Mouse (Mus musculus): ENCODE measurements around the gene Gm15155.

Gm15155 gene

GRCm38 (mm10) chrX:155624341-155624841 is at the start of gene Gm15155:
TSS of gene Gm15155 (plus strand) at chrX:155624741.
- ATAC-seq (ENCODE audit: insufficient number of reproducible peaks, low FRiP score, low TSS enrichment), result peak; percentile 50

- ATAC-seq (ENCODE audit: insufficient number of reproducible peaks, low FRiP score, low TSS enrichment), result no peak
These were observed 44.8 kb upstream of the Gm15155 start for GRCm38 (mm10) chrX:155579791-155580190.

- no peak for ATAC-seq (ENCODE audit: insufficient number of reproducible peaks, low FRiP score, low TSS enrichment)
These were observed 40.0 kb upstream of the Gm15155 start for GRCm38 (mm10) chrX:155584586-155584985.

- peak; percentile 93 for ATAC-seq (ENCODE audit: insufficient number of reproducible peaks, low FRiP score, low TSS enrichment)
These were observed 33.1 kb upstream of the Gm15155 start for GRCm38 (mm10) chrX:155591490-155591889.

- ATAC-seq (ENCODE audit: insufficient number of reproducible peaks, low FRiP score, low TSS enrichment), result no peak
These were observed 32.1 kb upstream of the Gm15155 start for GRCm38 (mm10) chrX:155592467-155592866.

- ATAC-seq (ENCODE audit: insufficient number of reproducible peaks, low FRiP score, low TSS enrichment), result no peak
These were observed 29.9 kb upstream of the Gm15155 start for GRCm38 (mm10) chrX:155594685-155595084.

GRCm38 (mm10) chrX:155596390-155596789 is 28.2 kb upstream of the Gm15155 start:
- no peak for ATAC-seq (ENCODE audit: insufficient number of reproducible peaks, low FRiP score, low TSS enrichment)

GRCm38 (mm10) chrX:155601196-155601595 is 23.3 kb upstream of the Gm15155 start:
- ATAC-seq (ENCODE audit: insufficient number of reproducible peaks, low FRiP score, low TSS enrichment), result no peak

- ATAC-seq (ENCODE audit: insufficient number of reproducible peaks, low FRiP score, low TSS enrichment), result peak; percentile 41; the same call in 1 of the 2 replicates
These were observed 2.0 kb upstream of the Gm15155 start for GRCm38 (mm10) chrX:155622527-155622926.

GRCm38 (mm10) chrX:155622961-155623599 is 1.5 kb upstream of the Gm15155 start:
- peak; percentile 49 for ATAC-seq (ENCODE audit: insufficient number of reproducible peaks, low FRiP score, low TSS enrichment)

- ATAC-seq (ENCODE audit: insufficient number of reproducible peaks, low FRiP score, low TSS enrichment), result peak; percentile 61
These were observed 750 bp upstream of the Gm15155 start, which contains the start of gene Ptchd1 for GRCm38 (mm10) chrX:155623701-155624281. TSS of gene Ptchd1 (minus strand) at chrX:155623814.

- no peak for ATAC-seq (ENCODE audit: insufficient number of reproducible peaks, low FRiP score, low TSS enrichment)
These were observed 354 bp downstream of the Gm15155 start for GRCm38 (mm10) chrX:155624895-155625294.

- ATAC-seq (ENCODE audit: insufficient number of reproducible peaks, low FRiP score, low TSS enrichment), result no peak
These were observed 1.2 kb downstream of the Gm15155 start for GRCm38 (mm10) chrX:155625671-155626196.

- ATAC-seq (ENCODE audit: insufficient number of reproducible peaks, low FRiP score, low TSS enrichment), result no peak
These were observed 19.4 kb downstream of the Gm15155 start for GRCm38 (mm10) chrX:155643975-155644374.

- no peak for ATAC-seq (ENCODE audit: insufficient number of reproducible peaks, low FRiP score, low TSS enrichment)
These were observed 21.4 kb downstream of the Gm15155 start for GRCm38 (mm10) chrX:155645975-155646374.

GRCm38 (mm10) chrX:155657971-155658370 is 33.4 kb downstream of the Gm15155 start:
- peak; percentile 80 for ATAC-seq (ENCODE audit: insufficient number of reproducible peaks, low FRiP score, low TSS enrichment)

- peak; percentile 68; the same call in 1 of the 2 replicates for ATAC-seq (ENCODE audit: insufficient number of reproducible peaks, low FRiP score, low TSS enrichment)
These were observed 65.9 kb downstream of the Gm15155 start for GRCm38 (mm10) chrX:155690440-155690839.

- no peak for ATAC-seq (ENCODE audit: insufficient number of reproducible peaks, low FRiP score, low TSS enrichment)
These were observed 99.6 kb downstream of the Gm15155 start for GRCm38 (mm10) chrX:155724157-155724556.

- ATAC-seq (ENCODE audit: insufficient number of reproducible peaks, low FRiP score, low TSS enrichment), result no peak
These were observed 103.8 kb downstream of the Gm15155 start for GRCm38 (mm10) chrX:155728387-155728786.

- ATAC-seq (ENCODE audit: insufficient number of reproducible peaks, low FRiP score, low TSS enrichment), result no peak
These were observed 263.6 kb downstream of the Gm15155 start for GRCm38 (mm10) chrX:155888118-155888517.

GRCm38 (mm10) chrX:155900040-155900439 is 275.5 kb downstream of the Gm15155 start:
- no peak for ATAC-seq (ENCODE audit: insufficient number of reproducible peaks, low FRiP score, low TSS enrichment)

Data from cerebellum, adult (tissue).